Mouse (Mus musculus) stomach, embryonic 14.5 days (tissue): ENCODE results near the gene Reg4. TPM values are rescaled to one million over a fixed set of nuclear protein-coding genes. Genes with fewer than 3 reads are reported as not detected.

Source experiments
- ATAC-seq: fragments of 200-750 bp; cut with Nextera tagmentation; 2 replicates; pipeline ENCODE4 v1.8.0; 2017; ENCODE audit warnings: low read depth, moderate TSS enrichment; ENCODE audit not compliant: insufficient number of reproducible peaks, insufficient read depth, low FRiP score
- H3K27ac ChIP-seq: fragments of 300-500 bp; sonication (generic); 2 replicates; pipeline ENCODE4 v1.5.1; 2014; ENCODE audit warnings: mild to moderate bottlenecking, low read length, moderate library complexity, mixed read lengths
- H3K27me3 ChIP-seq: fragments of 300-500 bp; sonication (generic); 2 replicates; pipeline ENCODE4 v1.6.1; 2014; ENCODE audit warnings: low read length, control low read depth, mixed read lengths; ENCODE audit not compliant: control insufficient read depth, insufficient read depth
- H3K36me3 ChIP-seq: fragments of 300-500 bp; sonication (generic); 2 replicates; pipeline ENCODE4 v1.6.1; 2014; ENCODE audit warnings: mild to moderate bottlenecking, control low read depth, low read length, moderate library complexity, mixed read lengths; ENCODE audit not compliant: control insufficient read depth, insufficient read depth
- H3K4me1 ChIP-seq: fragments of 300-500 bp; sonication (generic); 2 replicates; pipeline ENCODE4 v1.6.1; 2014; ENCODE audit warnings: low read length, control low read depth, mixed read lengths; ENCODE audit not compliant: control insufficient read depth, insufficient read depth
- H3K4me2 ChIP-seq: fragments of 300-500 bp; sonication (generic); replicated peaks from 2 replicates; pipeline ENCODE4 v1.6.1; 2014; ENCODE audit warnings: low read depth, low read length, control low read depth
- H3K4me3 ChIP-seq: fragments of 300-500 bp; sonication (generic); 2 replicates; pipeline ENCODE4 v1.5.1; 2014; ENCODE audit warnings: low read depth, low read length, control low read depth
- H3K9ac ChIP-seq: fragments of 300-500 bp; sonication (generic); replicated peaks from 2 replicates; pipeline ENCODE4 v1.6.1; 2014; ENCODE audit warnings: low read depth, mild to moderate bottlenecking, control low read depth, low read length, moderate library complexity, mixed read lengths
- H3K9me3 ChIP-seq: fragments of 300-500 bp; sonication (generic); 2 replicates; pipeline ENCODE4 v1.6.1; 2016; ENCODE audit warnings: low read depth, low read length, control low read depth; ENCODE audit not compliant: control insufficient read depth
- WGBS: fragments of 180-500 bp; shearing (Covaris S2); extraction: QIAGEN DNeasy Blood & Tissue Kit; methylation state at CpG from one replicate; pipeline ENCODE4 v1.1.7; 2014; 5-methylcytosine and 5-hydroxymethylcytosine counted together
- polyA plus RNA-seq: library from polyadenylated mRNA; unstranded; fragments of >200 nt; fragmentation: Nextera tagmentation; extraction: Ambion mirVana; gene quantifications from 2 replicates; pipeline ENCODE4 v1.2.1, GENCODE M21; 2014

The Reg4 gene
- polyA plus RNA-seq, 1 experiment from 2014 or later = not detected

- no peak overlapping the region for H3K9ac ChIP-seq
- H3K4me3 ChIP-seq = no peak overlapping the region
- 27% methylated on average over 12 of the region's 12 CpGs for WGBS
Observed at GRCm38 (mm10) chr3:98280933-98281678, 59.1 kb downstream of the Reg4 start.

GRCm38 (mm10) chr3:98282422-98282821, 60.5 kb downstream of the Reg4 start:
- H3K4me3 ChIP-seq = no peak overlapping the region
- H3K4me1 ChIP-seq = peaks cover 13% of the 10 kb centered on the region; the same call in 1 of the 2 replicates
- WGBS = 93% methylated on average over 8 of the region's 8 CpGs
- ATAC-seq = no peak
- no peaks in the 10 kb centered on the region for H3K27me3 ChIP-seq
- H3K36me3 ChIP-seq = no peaks in the 10 kb centered on the region
- H3K4me2 ChIP-seq = no peak overlapping the region
- H3K9ac ChIP-seq = no peak overlapping the region
- H3K27ac ChIP-seq = no peak overlapping the region
- no peaks in the 10 kb centered on the region for H3K9me3 ChIP-seq

More at GRCm38 (mm10) chr3:98280933-98281678, 59.1 kb downstream of the Reg4 start:
- H3K27me3 ChIP-seq = no peaks in the 10 kb centered on the region
- no peaks in the 10 kb centered on the region for H3K9me3 ChIP-seq
- no peak overlapping the region for H3K27ac ChIP-seq
- no peak overlapping the region; the same call in 1 of the 2 replicates for H3K4me2 ChIP-seq
- no peaks in the 10 kb centered on the region for H3K36me3 ChIP-seq
- peaks cover 13% of the 10 kb centered on the region; the same call in 1 of the 2 replicates for H3K4me1 ChIP-seq
- peak; percentile 76 for ATAC-seq

- Histone ChIP-seq H3K9ac (no peak overlapping the region), H3K27me3 (no peaks in the 10 kb centered on the region), H3K4me2 (no peak overlapping the region), H3K9me3 (no peaks in the 10 kb centered on the region), H3K4me3 (no peak overlapping the region), H3K27ac (no peak overlapping the region), H3K4me1 (peaks cover 13% of the 10 kb centered on the region; the same call in 1 of the 2 replicates), H3K36me3 (no peaks in the 10 kb centered on the region)
- WGBS = 90% methylated on average over 5 of the region's 5 CpGs
- ATAC-seq = no peak
Observed at GRCm38 (mm10) chr3:98283205-98283604, 61.2 kb downstream of the Reg4 start.

Other genes starting within 250 kb of the Reg4 start
- 36.2 and 38.3 TPM in 2 replicates for gene Notch2, start 208.6 kb upstream of the Reg4 start, polyA plus RNA-seq
- gene Adam30, start 61.5 kb upstream of the Reg4 start, polyA plus RNA-seq = 0.14 TPM in 1 of 2 replicates, not detected in the other
- 12.2 and 16.1 TPM in 2 replicates for gene Hmgcs2, start 58.3 kb downstream of the Reg4 start, polyA plus RNA-seq
- 175 and 193 TPM in 2 replicates for gene Phgdh, start 117.8 kb downstream of the Reg4 start, polyA plus RNA-seq
- 9.2 and 10.1 TPM in 2 replicates for gene Zfp697, start 160.3 kb downstream of the Reg4 start, polyA plus RNA-seq
- not detected in 2 replicates for gene Gm4450, start 235.0 kb downstream of the Reg4 start, polyA plus RNA-seq